Mouse (Mus musculus) kidney, embryonic 15.5 days (tissue): ENCODE data around the gene Lefty1. TPM values are rescaled to one million over a fixed set of nuclear protein-coding genes. Genes with fewer than 3 reads are reported as not detected.
"Not testable (repeated sequence)": the region's sequence is repeated elsewhere in the genome, so short reads cannot be mapped to it uniquely, and the experiment has no call there.

Experiments
- ATAC-seq: fragments of 200-750 bp; cut with Nextera tagmentation; replicated peaks from 2 replicates; pipeline ENCODE4 v1.8.0; 2017; ENCODE audit warnings: moderate TSS enrichment; ENCODE audit not compliant: low FRiP score
- H3K27ac ChIP-seq: fragments of 300-500 bp; sonication (generic); 2 replicates; pipeline ENCODE4 v1.5.1; 2015; ENCODE audit warnings: mild to moderate bottlenecking, inconsistent platforms
- H3K27me3 ChIP-seq: fragments of 300-500 bp; sonication (generic); 2 replicates; pipeline ENCODE4 v1.6.1; 2015; ENCODE audit warnings: inconsistent platforms
- H3K36me3 ChIP-seq: fragments of 300-500 bp; sonication (generic); 2 replicates; pipeline ENCODE4 v1.6.1; 2015; ENCODE audit warnings: inconsistent platforms
- H3K4me1 ChIP-seq: fragments of 300-500 bp; sonication (generic); 2 replicates; pipeline ENCODE4 v1.6.1; 2015; ENCODE audit warnings: inconsistent platforms
- H3K4me2 ChIP-seq: fragments of 300-500 bp; sonication (generic); 2 replicates; pipeline ENCODE4 v1.6.1; 2015; ENCODE audit warnings: moderate library complexity, mild to moderate bottlenecking, inconsistent platforms
- H3K4me3 ChIP-seq: fragments of 300-500 bp; sonication (generic); replicated peaks from 2 replicates; pipeline ENCODE4 v1.5.1; 2015; ENCODE audit warnings: mild to moderate bottlenecking, inconsistent platforms
- H3K9ac ChIP-seq: fragments of 300-500 bp; sonication (generic); 2 replicates; pipeline ENCODE4 v1.6.1; 2015; ENCODE audit warnings: mild to moderate bottlenecking, inconsistent platforms
- H3K9me3 ChIP-seq: fragments of 300-500 bp; sonication (generic); replicated peaks from 2 replicates; pipeline ENCODE4 v1.6.1; 2016; ENCODE audit warnings: inconsistent platforms
- WGBS: fragments of 180-500 bp; shearing (Covaris S2); methylation state at CpG from one replicate; pipeline ENCODE4 v1.1.7; 2015; ENCODE audit warnings: mixed read lengths; 5-methylcytosine and 5-hydroxymethylcytosine counted together
- polyA plus RNA-seq: library from polyadenylated mRNA; unstranded; fragments of >200 nt; fragmentation: Nextera tagmentation; extraction: Ambion mirVana; gene quantifications from 2 replicates; pipeline ENCODE4 v1.2.1, GENCODE M21; 2015

The Lefty1 gene
- polyA plus RNA-seq, 1 experiment from 2014 or later = 1.3 TPM

DNA sequence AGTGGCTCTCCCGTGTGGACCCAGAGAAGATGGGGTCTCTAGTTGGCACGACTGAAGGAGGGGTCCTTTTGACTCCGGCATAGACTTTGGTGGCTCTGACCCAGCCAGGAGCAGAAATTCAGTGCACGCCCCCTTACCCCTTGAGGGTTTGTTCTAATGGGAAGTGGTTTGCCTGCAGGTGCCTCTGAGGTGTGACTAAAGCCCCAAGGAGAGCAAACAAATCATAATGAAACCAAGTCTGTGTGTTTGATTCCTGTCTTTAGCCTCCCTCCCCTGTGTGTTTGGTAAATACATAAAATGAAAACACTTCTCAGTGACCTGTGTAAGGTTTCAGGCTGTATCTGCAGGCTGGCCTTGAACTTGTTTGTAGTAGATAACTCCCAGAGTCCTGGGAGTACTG lies 8.5 kb upstream of the Lefty1 start:
- 74% methylated on average over 4 of the region's 4 CpGs for WGBS
- no peaks in the 10 kb centered on the region for H3K4me1 ChIP-seq
- H3K9me3 ChIP-seq = no peaks in the 10 kb centered on the region
- no peak overlapping the region for H3K4me2 ChIP-seq
- no peak for ATAC-seq
- no peaks in the 10 kb centered on the region for H3K36me3 ChIP-seq
- H3K27me3 ChIP-seq = no peaks in the 10 kb centered on the region
- H3K4me3 ChIP-seq = no peak overlapping the region
- no peak overlapping the region for H3K9ac ChIP-seq
- no peak overlapping the region for H3K27ac ChIP-seq

DNA sequence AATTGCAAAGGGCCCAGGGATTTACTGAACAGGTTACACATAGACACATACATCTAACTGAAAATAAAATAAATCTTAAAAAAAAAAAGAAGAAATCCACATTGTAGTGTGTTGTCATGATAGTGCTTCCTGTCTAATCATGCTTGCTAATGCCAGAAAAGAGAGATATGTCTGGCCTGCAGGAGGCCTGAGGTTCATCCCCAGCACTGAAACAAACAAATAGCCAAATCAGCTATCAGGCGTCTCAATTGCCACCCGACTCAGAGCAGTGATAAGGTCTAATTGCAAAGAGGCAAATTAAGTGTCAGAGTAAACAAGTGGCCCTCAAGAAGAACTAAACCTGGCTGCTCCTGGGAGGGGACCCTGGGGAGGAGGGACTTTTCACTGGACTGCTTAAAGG lies 5.2 kb upstream of the Lefty1 start:
- no peak for ATAC-seq
- WGBS = 23% methylated on average over 2 of the region's 2 CpGs
- H3K27ac ChIP-seq = no peak overlapping the region

DNA sequence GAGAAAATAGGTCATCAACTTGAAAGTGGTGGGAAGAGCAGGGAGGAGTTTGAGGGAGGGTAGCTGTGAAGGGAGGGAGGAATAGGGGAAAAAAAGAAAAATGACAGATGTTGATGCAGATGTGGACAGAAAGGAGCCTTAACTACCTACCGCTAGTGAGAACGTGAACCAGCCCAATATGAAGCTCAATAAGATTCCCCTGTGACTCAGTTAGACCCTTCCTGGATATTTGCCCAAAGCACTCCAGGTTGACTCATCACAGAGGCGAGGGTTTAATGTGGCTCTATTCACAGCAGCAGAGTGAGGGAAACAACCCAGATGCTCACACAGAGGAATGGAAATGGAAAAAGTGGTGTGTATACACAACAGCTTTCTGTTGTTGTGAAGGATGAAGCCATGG lies 3.7 kb upstream of the Lefty1 start:
- WGBS = 71% methylated on average over 3 of the region's 3 CpGs
- Histone ChIP-seq H3K9me3 (no peaks in the 10 kb centered on the region), H3K4me3 (no peak overlapping the region), H3K9ac (no peak overlapping the region), H3K4me1 (no peaks in the 10 kb centered on the region), H3K27ac (no peak overlapping the region), H3K4me2 (no peak overlapping the region), H3K36me3 (no peaks in the 10 kb centered on the region), H3K27me3 (peaks cover 33% of the 10 kb centered on the region)
- no peak for ATAC-seq

More for the DNA sequence above, 5.2 kb upstream of the Lefty1 start:
- H3K9ac ChIP-seq = no peak overlapping the region
- H3K9me3 ChIP-seq = no peaks in the 10 kb centered on the region
- H3K27me3 ChIP-seq = peaks cover 18% of the 10 kb centered on the region
- H3K4me3 ChIP-seq = no peak overlapping the region
- H3K4me2 ChIP-seq = no peak overlapping the region
- H3K4me1 ChIP-seq = no peaks in the 10 kb centered on the region
- H3K36me3 ChIP-seq = no peaks in the 10 kb centered on the region

DNA sequence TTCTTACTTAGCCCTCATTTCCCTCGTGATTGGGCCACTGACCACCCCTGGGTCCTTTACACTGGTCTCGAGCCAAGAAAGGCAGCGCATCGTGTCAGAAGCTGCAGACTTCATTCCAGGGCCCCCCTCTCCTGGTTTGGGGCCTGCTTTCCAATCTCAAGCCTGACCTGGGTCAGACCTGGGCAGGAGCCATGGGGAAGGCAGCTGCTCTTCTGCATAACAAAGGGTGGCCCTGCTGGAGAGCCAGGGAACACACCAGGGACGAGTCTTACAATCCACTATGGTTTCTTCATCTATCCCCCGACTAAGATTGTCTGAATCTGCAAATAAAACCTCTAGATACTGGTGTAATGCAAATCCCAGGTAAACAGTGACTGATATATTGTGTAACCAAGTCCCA lies 1.2 kb upstream of the Lefty1 start:
- no peak for ATAC-seq
- Histone ChIP-seq H3K27me3 (peaks cover 48% of the 10 kb centered on the region), H3K9ac (no peak overlapping the region), H3K9me3 (no peaks in the 10 kb centered on the region), H3K4me2 (no peak overlapping the region), H3K27ac (no peak overlapping the region), H3K4me3 (no peak overlapping the region), H3K36me3 (no peaks in the 10 kb centered on the region), H3K4me1 (no peaks in the 10 kb centered on the region)
- 27% methylated on average over 6 of the region's 6 CpGs for whole genome bisulfite sequencing

DNA sequence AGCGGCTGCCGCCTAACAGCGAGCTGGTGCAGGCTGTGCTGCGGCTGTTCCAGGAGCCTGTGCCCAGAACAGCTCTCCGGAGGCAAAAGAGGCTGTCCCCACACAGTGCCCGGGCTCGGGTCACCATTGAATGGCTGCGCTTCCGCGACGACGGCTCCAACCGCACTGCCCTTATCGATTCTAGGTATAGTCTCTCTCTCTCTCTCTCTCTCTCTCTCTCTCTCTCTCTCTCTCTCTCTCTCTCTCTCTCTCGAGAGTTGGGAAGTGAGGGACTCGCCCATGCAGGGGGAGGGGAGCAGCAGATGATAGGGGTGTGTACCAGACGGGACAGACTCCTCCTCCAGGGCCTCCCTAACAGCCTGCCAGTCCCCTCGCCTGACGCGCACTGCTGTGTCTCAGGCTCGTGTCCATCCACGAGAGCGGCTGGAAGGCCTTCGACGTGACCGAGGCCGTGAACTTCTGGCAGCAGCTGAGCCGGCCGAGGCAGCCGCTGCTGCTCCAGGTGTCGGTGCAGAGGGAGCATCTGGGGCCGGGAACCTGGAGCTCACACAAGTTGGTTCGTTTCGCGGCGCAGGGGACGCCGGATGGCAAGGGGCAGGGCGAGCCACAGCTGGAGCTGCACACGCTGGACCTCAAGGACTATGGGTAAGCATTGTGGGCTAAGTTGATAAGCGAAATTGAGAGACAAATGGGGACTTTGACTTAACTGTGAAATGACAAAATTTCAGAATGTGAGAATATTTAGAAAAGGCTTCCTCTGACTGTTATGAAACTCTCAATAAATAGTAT lies 2.0 kb downstream of the Lefty1 start:
- Histone ChIP-seq H3K27me3 (peaks cover 58% of the 10 kb centered on the region), H3K4me3 (peak overlapping the region; percentile 36), H3K4me2 (peak overlapping the region; percentile 62), H3K9ac (peak overlapping the region; percentile 36)
- H3K36me3 ChIP-seq, H3K27ac ChIP-seq, H3K9me3 ChIP-seq, H3K4me1 ChIP-seq: not testable (repeated sequence)
- 2% methylated on average over 38 of the region's 41 CpGs for WGBS
- peak; percentile 91 for ATAC-seq

DNA sequence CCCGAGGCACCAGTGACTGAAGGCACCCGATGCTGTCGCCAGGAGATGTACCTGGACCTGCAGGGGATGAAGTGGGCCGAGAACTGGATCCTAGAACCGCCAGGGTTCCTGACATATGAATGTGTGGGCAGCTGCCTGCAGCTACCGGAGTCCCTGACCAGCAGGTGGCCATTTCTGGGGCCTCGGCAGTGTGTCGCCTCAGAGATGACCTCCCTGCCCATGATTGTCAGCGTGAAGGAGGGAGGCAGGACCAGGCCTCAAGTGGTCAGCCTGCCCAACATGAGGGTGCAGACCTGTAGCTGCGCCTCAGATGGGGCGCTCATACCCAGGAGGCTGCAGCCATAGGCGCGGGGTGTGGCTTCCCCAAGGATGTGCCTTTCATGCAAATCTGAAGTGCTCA lies 2.8 kb downstream of the Lefty1 start:
- not testable (repeated sequence) for H3K9ac ChIP-seq, H3K4me3 ChIP-seq, ATAC-seq, H3K27ac ChIP-seq, H3K4me2 ChIP-seq, H3K36me3 ChIP-seq, H3K9me3 ChIP-seq
- peaks cover 13% of the 10 kb centered on the region for H3K4me1 ChIP-seq
- WGBS = 32% methylated on average over 13 of the region's 13 CpGs
- peaks cover 58% of the 10 kb centered on the region for H3K27me3 ChIP-seq

DNA sequence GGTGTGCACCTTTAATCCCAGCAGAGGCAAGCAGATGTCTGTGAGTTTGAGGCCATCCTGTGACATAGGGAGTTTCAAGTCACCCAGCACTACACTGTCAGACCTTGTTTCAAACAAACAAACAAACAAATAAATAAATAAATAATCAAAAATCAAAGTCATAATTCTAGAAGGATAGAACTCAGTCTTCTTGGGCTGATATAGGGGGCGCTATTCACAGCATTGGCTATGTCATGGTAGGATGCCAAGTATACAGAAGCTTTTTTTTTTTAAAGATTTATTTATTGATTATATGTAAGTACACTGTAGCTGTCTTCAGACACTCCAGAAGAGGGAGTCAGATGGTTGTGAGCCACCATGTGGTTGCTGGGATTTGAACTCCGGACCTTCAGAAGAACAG lies 4.0 kb downstream of the Lefty1 start:
- ATAC-seq, H3K27ac ChIP-seq, H3K9ac ChIP-seq, H3K9me3 ChIP-seq, H3K36me3 ChIP-seq, H3K4me2 ChIP-seq, H3K4me3 ChIP-seq: not testable (repeated sequence)
- 81% methylated on average over 2 of the region's 2 CpGs for WGBS
- Histone ChIP-seq H3K27me3 (peaks cover 55% of the 10 kb centered on the region), H3K4me1 (peaks cover 25% of the 10 kb centered on the region)

DNA sequence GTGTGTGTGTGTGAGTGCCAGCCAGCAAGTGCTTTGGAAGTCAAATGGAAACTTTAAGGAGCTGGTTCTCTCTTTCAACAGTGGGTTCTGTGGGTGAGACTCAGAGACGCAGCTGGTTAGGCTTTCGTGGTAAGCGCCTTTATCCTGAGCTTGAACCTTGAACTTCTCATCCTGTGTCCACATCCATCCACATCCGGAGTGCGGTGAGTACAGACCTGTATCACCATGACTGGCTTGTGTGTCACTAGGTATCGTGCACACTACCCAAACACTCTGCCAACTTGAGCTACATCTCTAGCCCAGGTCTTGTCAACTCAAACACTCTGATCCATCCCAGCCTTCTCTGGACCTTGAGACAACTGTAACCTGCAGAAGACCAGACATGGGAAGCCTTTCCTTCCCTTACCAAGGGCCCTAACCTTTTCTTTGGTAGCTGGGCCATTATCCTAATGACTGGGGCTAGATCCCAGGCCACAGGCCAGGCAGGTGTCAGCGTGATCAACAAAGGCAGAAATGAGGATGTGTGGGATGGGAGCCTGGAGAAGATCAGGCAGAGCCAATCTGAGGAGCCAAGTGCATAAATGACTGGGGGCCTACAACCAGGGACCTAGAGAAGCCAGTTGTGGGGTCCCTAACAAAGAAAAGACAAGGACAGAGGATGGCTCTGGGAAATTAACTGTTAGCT lies 6.1 kb downstream of the Lefty1 start:
- Histone ChIP-seq H3K36me3 (no peaks in the 10 kb centered on the region), H3K4me2 (peak overlapping the region; percentile 95), H3K27ac (no peak overlapping the region), H3K9ac (no peak overlapping the region), H3K27me3 (peaks cover 38% of the 10 kb centered on the region), H3K4me3 (no peak overlapping the region; the same call in 1 of the 2 replicates), H3K9me3 (no peaks in the 10 kb centered on the region), H3K4me1 (peaks cover 43% of the 10 kb centered on the region)
- WGBS = 83% methylated on average over 7 of the region's 7 CpGs
- ATAC-seq = no peak

DNA sequence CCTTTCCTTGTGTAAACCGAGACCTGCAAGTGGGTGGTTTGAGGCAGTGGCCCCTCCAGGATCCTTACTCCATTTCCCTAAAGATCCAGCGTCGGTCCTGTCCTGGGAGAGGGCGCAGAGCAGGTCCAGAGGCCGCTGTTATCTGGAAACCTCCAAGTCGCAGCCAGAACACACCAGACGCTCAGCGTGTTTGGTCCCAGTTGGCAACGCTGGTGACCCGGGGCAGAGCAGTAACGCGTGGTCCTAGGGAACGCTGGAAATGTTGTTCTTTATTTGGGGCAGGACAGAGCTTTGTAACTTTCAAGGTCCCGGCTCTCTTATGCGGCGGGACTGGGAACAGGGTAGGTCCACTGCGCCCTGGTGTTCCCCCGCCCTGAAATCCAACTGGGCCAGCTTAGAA lies 6.9 kb downstream of the Lefty1 start:
- H3K4me1 ChIP-seq = peaks cover 51% of the 10 kb centered on the region
- H3K4me3 ChIP-seq = peak overlapping the region; percentile 78
- peaks cover 31% of the 10 kb centered on the region for H3K27me3 ChIP-seq
- no peaks in the 10 kb centered on the region for H3K36me3 ChIP-seq
- 7% methylated on average over 18 of the region's 18 CpGs for WGBS
- H3K4me2 ChIP-seq = peak overlapping the region; percentile 95
- no peaks in the 10 kb centered on the region for H3K9me3 ChIP-seq
- H3K27ac ChIP-seq = peak overlapping the region; percentile 61
- peak overlapping the region; percentile 66 for H3K9ac ChIP-seq
- ATAC-seq = peak; percentile 6; the same call in 1 of the 2 replicates

DNA sequence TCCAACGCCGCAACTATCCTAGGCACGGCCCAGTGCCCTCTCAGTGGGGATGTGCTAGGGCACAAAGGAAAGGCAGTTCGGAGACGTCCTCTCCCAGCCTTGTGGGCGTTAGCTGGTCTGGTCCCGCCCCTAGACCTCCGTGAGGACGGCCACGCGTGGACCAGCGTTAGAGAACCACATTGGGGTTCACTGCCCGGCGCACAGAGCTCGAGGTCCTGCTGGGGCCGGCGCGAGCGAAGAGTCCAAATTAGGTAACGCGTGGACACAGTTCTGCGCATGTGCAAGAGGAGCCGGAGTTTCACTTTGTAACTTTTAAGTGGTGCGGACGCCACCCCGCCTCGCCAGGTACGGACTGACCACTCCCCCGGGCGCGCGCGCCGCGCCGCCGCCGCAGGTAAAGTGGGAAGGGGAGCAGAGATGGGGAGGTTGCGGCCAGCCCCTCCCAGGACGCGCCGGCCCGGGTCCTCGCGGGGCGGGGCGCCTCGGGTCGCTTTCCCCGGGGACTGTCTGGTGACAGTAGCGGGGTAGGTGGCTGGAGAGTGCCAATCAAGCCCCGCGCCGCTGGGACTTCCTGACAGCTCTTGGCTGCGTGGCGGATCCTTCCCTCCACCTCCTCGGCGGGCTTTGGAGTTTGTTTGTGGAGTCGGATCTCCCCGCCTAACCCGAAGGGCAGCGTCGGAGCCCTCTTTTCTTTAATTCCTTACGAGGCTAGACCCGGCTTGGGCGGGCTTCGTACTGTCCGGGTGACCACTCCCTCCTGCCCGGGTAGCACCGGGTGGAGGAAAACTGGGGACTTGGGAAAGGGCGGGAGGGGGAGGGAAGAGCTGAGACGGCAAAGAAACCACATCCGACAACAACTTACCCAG lies 7.6 kb downstream of the Lefty1 start, which contains the start of gene Tmem63a:
TSS of gene Tmem63a (plus strand) at position 179 of the 866 bp plus-strand sequence.
- no peaks in the 10 kb centered on the region for H3K9me3 ChIP-seq
- H3K4me1 ChIP-seq = peaks cover 51% of the 10 kb centered on the region
- H3K9ac ChIP-seq = peak within 1 kb of the TSS; percentile 66
- ATAC-seq = peak; percentile 66
- H3K36me3 ChIP-seq = 0 out of 2 replicates have a peak, but pooled peaks cover 1% of the 10 kb centered on the region
- peaks cover 30% of the 10 kb centered on the region for H3K27me3 ChIP-seq
- peak within 1 kb of the TSS; percentile 95 for H3K4me2 ChIP-seq
- peak within 1 kb of the TSS; percentile 61 for H3K27ac ChIP-seq
- WGBS = under 1% methylated on average over 73 of the region's 73 CpGs
- H3K4me3 ChIP-seq = peak within 1 kb of the TSS; percentile 78

DNA sequence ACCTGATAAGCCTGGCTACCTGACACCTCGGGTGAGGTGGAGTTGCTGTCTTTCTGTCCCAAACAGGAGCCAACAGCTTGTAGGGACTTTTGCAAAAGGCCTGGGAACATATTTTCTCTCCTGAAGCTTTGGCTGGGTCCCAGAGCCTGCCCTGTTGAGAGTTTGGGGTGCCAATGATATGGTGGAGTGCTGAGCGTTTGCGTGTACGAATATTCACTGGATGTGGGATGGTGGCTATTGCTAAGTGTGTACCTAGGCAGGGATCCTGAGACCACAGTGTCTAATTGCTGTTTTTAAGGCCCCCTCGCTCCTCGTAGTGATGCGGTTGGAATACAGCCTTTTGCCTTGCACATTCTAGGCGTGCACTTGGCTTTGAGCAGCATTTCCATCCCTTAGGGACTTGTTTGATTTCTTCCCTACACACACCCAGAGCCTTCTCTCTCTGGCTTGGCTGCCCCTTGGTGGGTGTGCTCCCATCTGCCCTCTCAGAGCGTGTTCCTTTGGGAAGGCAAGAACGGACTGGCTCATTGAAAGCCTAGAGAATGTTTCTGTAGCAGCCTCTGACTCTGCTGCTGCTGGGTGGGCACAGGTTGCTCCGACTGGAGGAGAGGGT lies 8.3 kb downstream of the Lefty1 start:
- H3K27ac ChIP-seq = peak overlapping the region; percentile 61; the same call in 1 of the 2 replicates
- 50% methylated on average over 11 of the region's 11 CpGs for WGBS
- H3K4me3 ChIP-seq = peak overlapping the region; percentile 78
- no peaks in the 10 kb centered on the region for H3K9me3 ChIP-seq
- peaks cover 8% of the 10 kb centered on the region; the same call in 1 of the 2 replicates for H3K36me3 ChIP-seq
- peak overlapping the region; percentile 95 for H3K4me2 ChIP-seq
- peak overlapping the region; percentile 66 for H3K9ac ChIP-seq
- no peak for ATAC-seq
- H3K4me1 ChIP-seq = peaks cover 51% of the 10 kb centered on the region
- peaks cover 22% of the 10 kb centered on the region for H3K27me3 ChIP-seq
